Mouse (Mus musculus): Measurements from ENCODE around the gene Ninj2. TPM values are rescaled to one million over a fixed set of nuclear protein-coding genes. Genes with fewer than 3 reads are reported as not detected.
"Not testable (repeated sequence)": the region's sequence is repeated elsewhere in the genome, so short reads cannot be mapped to it uniquely, and the experiment has no call there.

The Ninj2 gene
- polyA plus RNA-seq, 1 experiment from 2014 or later, result not detected

DNA sequence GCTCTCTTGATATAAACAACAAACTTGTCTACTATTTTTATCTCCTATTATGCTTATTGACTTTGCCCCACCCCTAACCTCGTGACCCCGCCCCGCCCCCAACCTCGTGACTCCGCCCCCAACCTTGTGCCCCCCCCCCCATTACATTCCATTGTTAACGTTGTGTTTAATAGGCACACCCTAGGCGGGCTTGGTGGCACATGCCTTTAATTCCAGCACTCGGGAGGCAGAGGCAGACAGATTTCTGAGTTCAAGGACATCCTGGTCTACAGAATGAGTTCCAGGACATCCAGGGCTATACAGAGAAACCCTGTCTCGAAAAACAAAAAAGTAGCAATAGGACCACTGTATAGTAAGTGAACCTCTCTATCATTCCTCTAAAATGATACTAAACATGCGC is 13.6 kb upstream of the Ninj2 start:
- no peak overlapping the region for H3K4me3 ChIP-seq (replicated peaks)
- no peak overlapping the region for H3K4me2 ChIP-seq (replicated peaks)
- no peaks in the 10 kb centered on the region for H3K36me3 ChIP-seq
- WGBS, result 89% methylated on average over 10 of the region's 10 CpGs
- no peak overlapping the region for H3K27ac ChIP-seq (replicated peaks)
- no peaks in the 10 kb centered on the region for H3K27me3 ChIP-seq
- H3K9ac ChIP-seq, result no peak overlapping the region
- 0 out of 2 replicates have a peak, but pooled peaks cover 4% of the 10 kb centered on the region for H3K4me1 ChIP-seq
- H3K9me3 ChIP-seq (replicated peaks), result no peaks in the 10 kb centered on the region
- no peak for ATAC-seq (ENCODE audit: insufficient number of reproducible peaks, low FRiP score, low TSS enrichment, low read depth)

GRCm38 (mm10) chr6:120081516-120081915 is 11.6 kb upstream of the Ninj2 start:
- no peak overlapping the region for H3K9ac ChIP-seq
- H3K4me2 ChIP-seq (replicated peaks), result no peak overlapping the region
- no peaks in the 10 kb centered on the region for H3K36me3 ChIP-seq
- no peak overlapping the region for H3K4me3 ChIP-seq (replicated peaks)
- no peak overlapping the region for H3K27ac ChIP-seq (replicated peaks)
- H3K4me1 ChIP-seq, result 0 out of 2 replicates have a peak, but pooled peaks cover 4% of the 10 kb centered on the region
- H3K9me3 ChIP-seq (replicated peaks), result no peaks in the 10 kb centered on the region
- H3K27me3 ChIP-seq, result no peaks in the 10 kb centered on the region
- no peak for ATAC-seq (ENCODE audit: insufficient number of reproducible peaks, low FRiP score, low TSS enrichment, low read depth)
- WGBS, result 71% methylated on average over 4 of the region's 4 CpGs

DNA sequence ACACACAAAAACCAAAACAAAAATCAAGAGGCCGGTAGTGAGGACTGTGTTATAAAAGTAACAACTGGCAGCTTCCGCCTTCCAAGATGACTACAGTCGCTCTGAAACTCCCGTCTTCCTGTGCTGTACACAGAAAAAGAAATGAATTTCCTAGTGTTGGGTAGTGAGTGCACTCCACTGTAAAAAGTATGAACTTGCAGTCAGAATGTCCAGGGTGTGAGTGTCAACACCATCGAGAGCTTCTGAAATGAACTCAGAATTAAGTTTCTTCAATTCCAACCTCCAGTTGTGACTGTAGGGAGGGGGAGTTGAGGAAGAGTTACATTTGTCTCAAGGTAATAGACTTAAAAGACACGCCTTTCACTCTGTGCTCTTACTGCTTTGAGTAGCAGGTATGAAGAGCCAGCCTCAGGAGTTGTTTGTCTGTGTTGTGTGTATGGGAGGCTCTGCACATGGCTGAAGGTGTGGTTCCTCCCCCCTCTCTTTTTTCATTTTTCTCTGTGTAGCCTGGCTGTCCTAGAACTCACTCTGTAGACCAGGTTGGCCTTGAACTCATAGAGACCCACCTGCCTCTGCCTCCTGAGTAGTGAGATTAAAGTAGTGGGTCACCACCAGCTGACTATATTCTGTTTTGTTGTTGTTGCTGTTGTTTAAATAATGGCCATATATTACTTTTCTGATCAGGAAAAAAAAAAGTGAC is 10.7 kb upstream of the Ninj2 start:
- WGBS, result 87% methylated on average over 6 of the region's 6 CpGs
- H3K36me3 ChIP-seq, result no peaks in the 10 kb centered on the region
- ATAC-seq (ENCODE audit: insufficient number of reproducible peaks, low FRiP score, low TSS enrichment, low read depth), result no peak
- no peak overlapping the region for H3K4me2 ChIP-seq (replicated peaks)
- H3K9ac ChIP-seq, result no peak overlapping the region
- H3K27ac ChIP-seq (replicated peaks), result no peak overlapping the region
- H3K4me1 ChIP-seq, result 0 out of 2 replicates have a peak, but pooled peaks cover 4% of the 10 kb centered on the region
- H3K27me3 ChIP-seq, result no peaks in the 10 kb centered on the region
- no peaks in the 10 kb centered on the region for H3K9me3 ChIP-seq (replicated peaks)
- no peak overlapping the region for H3K4me3 ChIP-seq (replicated peaks)

GRCm38 (mm10) chr6:120082951-120083411 is 10.2 kb upstream of the Ninj2 start:
- 74% methylated on average over 8 of the region's 8 CpGs for WGBS
- Histone ChIP-seq H3K27ac (replicated peaks) (no peak overlapping the region), H3K4me2 (replicated peaks) (no peak overlapping the region), H3K9me3 (replicated peaks) (no peaks in the 10 kb centered on the region), H3K9ac (no peak overlapping the region), H3K4me3 (replicated peaks) (no peak overlapping the region), H3K4me1 (0 out of 2 replicates have a peak, but pooled peaks cover 4% of the 10 kb centered on the region), H3K36me3 (no peaks in the 10 kb centered on the region), H3K27me3 (no peaks in the 10 kb centered on the region)
- no peak for ATAC-seq (ENCODE audit: insufficient number of reproducible peaks, low FRiP score, low TSS enrichment, low read depth)

DNA sequence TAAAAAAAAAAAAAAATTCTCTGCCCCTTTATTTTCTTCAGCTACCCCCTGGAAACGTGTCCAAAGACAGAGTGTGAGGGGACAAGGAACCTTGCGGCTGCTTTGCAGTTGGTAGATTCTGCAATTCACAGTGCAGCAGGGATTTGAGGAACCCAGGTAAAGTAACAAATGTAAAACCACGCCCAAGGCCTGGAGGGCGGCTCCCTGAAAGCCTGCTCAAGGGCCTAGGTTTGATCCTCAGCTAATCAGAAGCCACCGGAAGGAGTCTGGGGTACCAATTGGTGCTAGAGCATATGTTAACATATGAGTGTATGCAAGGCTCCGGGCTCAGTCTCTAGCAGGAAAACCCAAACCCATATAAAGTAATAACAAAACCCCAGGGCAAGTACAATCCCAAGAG is 9.7 kb upstream of the Ninj2 start:
- 55% methylated on average over 6 of the region's 6 CpGs for WGBS
- 0 out of 2 replicates have a peak, but pooled peaks cover 4% of the 10 kb centered on the region for H3K4me1 ChIP-seq

GRCm38 (mm10) chr6:120084983-120085382 is 8.2 kb upstream of the Ninj2 start:
- Histone ChIP-seq H3K9me3 (replicated peaks) (no peaks in the 10 kb centered on the region), H3K4me2 (replicated peaks) (no peak overlapping the region), H3K27me3 (no peaks in the 10 kb centered on the region), H3K4me1 (0 out of 2 replicates have a peak, but pooled peaks cover 4% of the 10 kb centered on the region), H3K27ac (replicated peaks) (no peak overlapping the region), H3K36me3 (no peaks in the 10 kb centered on the region), H3K9ac (no peak overlapping the region), H3K4me3 (replicated peaks) (no peak overlapping the region)
- 92% methylated on average over 2 of the region's 2 CpGs for WGBS
- no peak for ATAC-seq (ENCODE audit: insufficient number of reproducible peaks, low FRiP score, low TSS enrichment, low read depth)

More for the DNA sequence above, 9.7 kb upstream of the Ninj2 start:
- H3K27ac ChIP-seq (replicated peaks), result no peak overlapping the region
- no peak overlapping the region for H3K4me2 ChIP-seq (replicated peaks)
- H3K36me3 ChIP-seq, result no peaks in the 10 kb centered on the region
- no peak overlapping the region for H3K4me3 ChIP-seq (replicated peaks)
- no peak overlapping the region for H3K9ac ChIP-seq
- H3K9me3 ChIP-seq (replicated peaks), result no peaks in the 10 kb centered on the region
- H3K27me3 ChIP-seq, result no peaks in the 10 kb centered on the region
- no peak for ATAC-seq (ENCODE audit: insufficient number of reproducible peaks, low FRiP score, low TSS enrichment, low read depth)

DNA sequence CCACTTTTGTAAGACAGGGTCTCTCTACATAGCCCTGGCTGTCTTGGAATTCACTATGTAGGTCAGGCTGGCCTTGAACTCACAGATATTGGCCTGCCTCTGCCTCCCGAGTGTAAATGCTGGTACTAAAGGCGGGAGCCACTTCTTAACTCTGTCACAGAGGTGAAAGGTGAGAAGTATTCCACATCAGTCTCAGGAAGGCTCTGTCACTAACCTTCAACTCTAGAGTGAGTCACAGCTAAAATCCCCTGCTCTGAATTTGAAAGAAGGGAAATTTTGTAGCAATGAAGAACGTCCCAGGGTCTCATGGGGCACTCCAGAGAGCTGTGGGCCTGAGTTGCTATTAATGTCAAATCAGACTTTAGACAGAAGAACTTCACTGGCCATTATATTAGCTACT is 7.3 kb upstream of the Ninj2 start:
- H3K9me3 ChIP-seq (replicated peaks), result no peaks in the 10 kb centered on the region
- WGBS, result 73% methylated on average over 3 of the region's 3 CpGs

GRCm38 (mm10) chr6:120087041-120087440 is 6.1 kb upstream of the Ninj2 start:
- not testable (repeated sequence) for H3K27ac ChIP-seq (replicated peaks); H3K27me3 ChIP-seq; H3K36me3 ChIP-seq; H3K4me3 ChIP-seq (replicated peaks); H3K9me3 ChIP-seq (replicated peaks); H3K4me2 ChIP-seq (replicated peaks); ATAC-seq (ENCODE audit: insufficient number of reproducible peaks, low FRiP score, low TSS enrichment, low read depth); H3K4me1 ChIP-seq; H3K9ac ChIP-seq
- 86% methylated on average over 8 of the region's 8 CpGs for whole genome bisulfite sequencing

More for the DNA sequence above, 7.3 kb upstream of the Ninj2 start:
- Histone ChIP-seq H3K4me1 (0 out of 2 replicates have a peak, but pooled peaks cover 4% of the 10 kb centered on the region), H3K9ac (no peak overlapping the region), H3K36me3 (no peaks in the 10 kb centered on the region), H3K4me2 (replicated peaks) (no peak overlapping the region), H3K27me3 (no peaks in the 10 kb centered on the region), H3K4me3 (replicated peaks) (no peak overlapping the region), H3K27ac (replicated peaks) (no peak overlapping the region)
- no peak for ATAC-seq (ENCODE audit: insufficient number of reproducible peaks, low FRiP score, low TSS enrichment, low read depth)

- Histone ChIP-seq H3K36me3 (no peaks in the 10 kb centered on the region), H3K4me2 (replicated peaks) (no peak overlapping the region), H3K27me3 (no peaks in the 10 kb centered on the region), H3K9me3 (replicated peaks) (no peaks in the 10 kb centered on the region), H3K4me3 (replicated peaks) (no peak overlapping the region), H3K9ac (no peak overlapping the region), H3K4me1 (no peaks in the 10 kb centered on the region), H3K27ac (replicated peaks) (no peak overlapping the region)
- no peak for ATAC-seq (ENCODE audit: insufficient number of reproducible peaks, low FRiP score, low TSS enrichment, low read depth)
- WGBS, result 34% methylated on average over 15 of the region's 15 CpGs
Measured at GRCm38 (mm10) chr6:120090712-120091248, 2.4 kb upstream of the Ninj2 start.

- no peak overlapping the region for H3K27ac ChIP-seq (replicated peaks)
- no peak overlapping the region for H3K4me3 ChIP-seq (replicated peaks)
- no peak for ATAC-seq (ENCODE audit: insufficient number of reproducible peaks, low FRiP score, low TSS enrichment, low read depth)
Measured at GRCm38 (mm10) chr6:120091956-120092355, 1.2 kb upstream of the Ninj2 start.

GRCm38 (mm10) chr6:120094091-120094776 is 1.1 kb downstream of the Ninj2 start:
- no peak overlapping the region for H3K27ac ChIP-seq (replicated peaks)
- no peak overlapping the region for H3K4me3 ChIP-seq (replicated peaks)
- WGBS, result 71% methylated on average over 9 of the region's 9 CpGs
- no peaks in the 10 kb centered on the region for H3K9me3 ChIP-seq (replicated peaks)
- no peaks in the 10 kb centered on the region for H3K27me3 ChIP-seq
- no peak overlapping the region for H3K9ac ChIP-seq
- H3K4me1 ChIP-seq, result no peaks in the 10 kb centered on the region
- no peak overlapping the region for H3K4me2 ChIP-seq (replicated peaks)
- ATAC-seq (ENCODE audit: insufficient number of reproducible peaks, low FRiP score, low TSS enrichment, low read depth), result no peak
- no peaks in the 10 kb centered on the region for H3K36me3 ChIP-seq

More at GRCm38 (mm10) chr6:120091956-120092355, 1.2 kb upstream of the Ninj2 start:
- Histone ChIP-seq H3K9ac (no peak overlapping the region), H3K4me1 (no peaks in the 10 kb centered on the region), H3K9me3 (replicated peaks) (no peaks in the 10 kb centered on the region), H3K4me2 (replicated peaks) (no peak overlapping the region), H3K27me3 (no peaks in the 10 kb centered on the region), H3K36me3 (no peaks in the 10 kb centered on the region)
- 77% methylated on average over 4 of the region's 4 CpGs for WGBS
